Comparison of ENCODE assay signal across 9 mouse cellular contexts in genomic region chr13:95535461-95536116, GRCm38 (mm10). TPM values are rescaled to one million over a fixed set of nuclear protein-coding genes. Genes with fewer than 3 reads are reported as not detected.
A peak's percentile ranks its signal among the peaks of the same experiment; 100 is the strongest.
DNase-seq lines count a peak whose midpoint lies in the region; ATAC-seq and TF ChIP-seq lines count a peak whose summit lies in the region.
"Had no signal": no experiment of that assay in that cellular context is flagged by ENCODE, and none has a peak within 500 bp of the region (broad histone marks: within the 10 kb centered on the region; RNA-seq: fewer than 3 reads in every experiment).

No protein-coding gene starts in this region.

- no peak for TF ChIP-seq CTCF in heart, adult 2 months (IDR thresholded peaks at IDR 0.05)

- H3K27me3 ChIP-seq in heart, embryonic 11.5 days (ENCODE audit: control insufficient read depth, insufficient read depth, low read length): no peaks in the 10 kb centered on the region
- H3K27me3 ChIP-seq in heart, adult 2 months (ENCODE audit: control insufficient read depth, insufficient read depth, low read length): no peaks in the 10 kb centered on the region
- no peaks in the 10 kb centered on the region for H3K27me3 ChIP-seq in forebrain, embryonic 14.5 days (replicated peaks; ENCODE audit: control insufficient read depth, insufficient read depth, low read length)

- intact Hi-C loops in heart, adult 2 months (cut with DNase I): no loop called here

- no peak for ATAC-seq in heart, embryonic 11.5 days (replicated peaks; ENCODE audit: insufficient number of reproducible peaks, low FRiP score, low TSS enrichment)
- peak; percentile 8; the same call in 1 of the 2 replicates for ATAC-seq in forebrain, embryonic 14.5 days

- no peaks in the 10 kb centered on the region for H3K36me3 ChIP-seq in heart, embryonic 11.5 days (ENCODE audit: control insufficient read depth, insufficient read depth, low read length)
- H3K36me3 ChIP-seq in heart, adult 2 months (ENCODE audit: control insufficient read depth, insufficient read depth, low read length): no peaks in the 10 kb centered on the region
- H3K36me3 ChIP-seq in forebrain, embryonic 14.5 days (ENCODE audit: control insufficient read depth, insufficient read depth, low read length): no peaks in the 10 kb centered on the region

- no peaks in the 10 kb centered on the region for H3K79me2 ChIP-seq in heart, adult 2 months (replicated peaks; ENCODE audit: control insufficient read depth, insufficient read depth, low read length)

- peak overlapping the region; percentile 58 for H3K4me2 ChIP-seq in heart, embryonic 11.5 days
- H3K4me2 ChIP-seq in forebrain, embryonic 14.5 days (ENCODE audit: low read length): peak overlapping the region; percentile 20; the same call in 1 of the 2 replicates

- TF ChIP-seq EP300 in heart, adult 2 months (IDR thresholded peaks at IDR 0.05; ENCODE audit: insufficient read depth, low read depth, low read length): no peak

- no peak for TF ChIP-seq POLR2A in heart, adult 2 months (IDR thresholded peaks at IDR 0.05; ENCODE audit: insufficient read depth, low read depth, low read length)

- H3K27ac ChIP-seq in heart, embryonic 11.5 days (ENCODE audit: low read depth, low read length): no peak overlapping the region
- H3K27ac ChIP-seq in heart, adult 2 months: no peak overlapping the region
- H3K27ac ChIP-seq in forebrain, embryonic 14.5 days (ENCODE audit: low read depth, low read length): no peak overlapping the region

- 0 out of 2 replicates have a peak overlapping the region, but pooled peaks have one; percentile 5 for H3K4me3 ChIP-seq in heart, embryonic 11.5 days (ENCODE audit: low read depth, low read length)
- H3K4me3 ChIP-seq in heart, adult 2 months: no peak overlapping the region
- no peak overlapping the region for H3K4me3 ChIP-seq in forebrain, embryonic 14.5 days (ENCODE audit: low read depth, low read length)

- H3K4me1 ChIP-seq in heart, embryonic 11.5 days (ENCODE audit: control insufficient read depth, insufficient read depth, low read length): peaks cover 21% of the 10 kb centered on the region
- H3K4me1 ChIP-seq in heart, adult 2 months (ENCODE audit: control insufficient read depth, insufficient read depth, low read length): peaks cover 6% of the 10 kb centered on the region
- peaks cover 23% of the 10 kb centered on the region for H3K4me1 ChIP-seq in forebrain, embryonic 14.5 days (ENCODE audit: control insufficient read depth, insufficient read depth, low read length)

- H3K9me3 ChIP-seq in heart, embryonic 11.5 days (replicated peaks; ENCODE audit: control insufficient read depth, low read length): no peaks in the 10 kb centered on the region
- no peaks in the 10 kb centered on the region for H3K9me3 ChIP-seq in forebrain, embryonic 14.5 days (replicated peaks; ENCODE audit: control insufficient read depth, low read length)

- WGBS in heart, embryonic 11.5 days (ENCODE audit: insufficient replicate concordance): 3% methylated on average over 11 of the region's 11 CpGs
- WGBS in heart, adult 2 months: 18% methylated on average over 11 of the region's 11 CpGs
- WGBS in forebrain, embryonic 14.5 days: 1% methylated on average over 11 of the region's 11 CpGs

- no peak overlapping the region for H3K9ac ChIP-seq in heart, embryonic 11.5 days (ENCODE audit: low read depth, low read length)
- no peak overlapping the region for H3K9ac ChIP-seq in heart, adult 2 months (ENCODE audit: low read depth, low read length)
- H3K9ac ChIP-seq in forebrain, embryonic 14.5 days (ENCODE audit: low read length): 0 out of 2 replicates have a peak overlapping the region, but pooled peaks have one; percentile 8

- DNase-seq in heart, adult 2 months: no peak
- peak; percentile 69 for DNase-seq in Muller cell, postnatal 12 days (ENCODE audit: inconsistent ontology term)
- peak; percentile 37 for DNase-seq in forebrain, embryonic 14.5 days (ENCODE audit: low spot score)
- DNase-seq in lung, postnatal 36 days: peak; percentile 80
- no peak for DNase-seq in ovary, postnatal 10 days (ENCODE audit: low spot score)
- no peak for DNase-seq in layer of hippocampus, adult 8-10 months (ENCODE audit: low spot score in 2 of 2)
- DNase-seq in layer of hippocampus, adult 9-11 months: no peak
- DNase-seq: kidney, adult 18-20 months had no signal

RNA-seq across cellular contexts. Expression of gene F2rl1, which starts 10.6 kb away (rescaled TPM):
- 0.20 TPM in 1 of 2 replicates, not detected in the other for polyA plus RNA-seq in heart, embryonic 11.5 days (2014; fragmentation: Nextera tagmentation; extraction: Ambion mirVana)
- total RNA-seq in heart, adult 2 months (2021): under 1 TPM; 0.41 to 0.63 TPM
- 0.91 and 1.2 TPM in 2 replicates for polyA plus RNA-seq in heart, adult 2 months (2012; rRNA removed)
- 0.17 and 0.30 TPM in 2 replicates for polyA plus RNA-seq in forebrain, embryonic 14.5 days (2014; fragmentation: Nextera tagmentation; extraction: Ambion mirVana)
- under 1 TPM in 3 of 4 experiments, not detected in 1; 0.26 to 0.32 (median 0.29) TPM for total RNA-seq in layer of hippocampus, adult 8-10 months (2022)

RNA-seq across cellular contexts. Expression of gene S100z, which starts 57.1 kb away (rescaled TPM):
- not detected in 2 replicates for polyA plus RNA-seq in heart, embryonic 11.5 days (2014; fragmentation: Nextera tagmentation; extraction: Ambion mirVana)
- not detected for total RNA-seq in heart, adult 2 months (2021)
- not detected in 2 replicates for polyA plus RNA-seq in heart, adult 2 months (2012; rRNA removed)
- not detected in 2 replicates for polyA plus RNA-seq in forebrain, embryonic 14.5 days (2014; fragmentation: Nextera tagmentation; extraction: Ambion mirVana)
- total RNA-seq in layer of hippocampus, adult 8-10 months (2022): not detected

Comparison
In these comparisons a context has a peak if more than half of its experiments do, and no peak if none do; other contexts are left out.
1. DNase-seq: peak in Muller cell, postnatal 12 days (single experiment), forebrain, embryonic 14.5 days (single experiment) and lung, postnatal 36 days (single experiment); none in heart, adult 2 months (0 of 2), ovary, postnatal 10 days (single experiment), layer of hippocampus, adult 8-10 months (0 of 2) and layer of hippocampus, adult 9-11 months (single experiment).